Mouse (Mus musculus): Measurements from ENCODE around the gene Gm28308.
A peak's percentile ranks its signal among the peaks of the same experiment; 100 is the strongest.

Gene Gm28308

DNA sequence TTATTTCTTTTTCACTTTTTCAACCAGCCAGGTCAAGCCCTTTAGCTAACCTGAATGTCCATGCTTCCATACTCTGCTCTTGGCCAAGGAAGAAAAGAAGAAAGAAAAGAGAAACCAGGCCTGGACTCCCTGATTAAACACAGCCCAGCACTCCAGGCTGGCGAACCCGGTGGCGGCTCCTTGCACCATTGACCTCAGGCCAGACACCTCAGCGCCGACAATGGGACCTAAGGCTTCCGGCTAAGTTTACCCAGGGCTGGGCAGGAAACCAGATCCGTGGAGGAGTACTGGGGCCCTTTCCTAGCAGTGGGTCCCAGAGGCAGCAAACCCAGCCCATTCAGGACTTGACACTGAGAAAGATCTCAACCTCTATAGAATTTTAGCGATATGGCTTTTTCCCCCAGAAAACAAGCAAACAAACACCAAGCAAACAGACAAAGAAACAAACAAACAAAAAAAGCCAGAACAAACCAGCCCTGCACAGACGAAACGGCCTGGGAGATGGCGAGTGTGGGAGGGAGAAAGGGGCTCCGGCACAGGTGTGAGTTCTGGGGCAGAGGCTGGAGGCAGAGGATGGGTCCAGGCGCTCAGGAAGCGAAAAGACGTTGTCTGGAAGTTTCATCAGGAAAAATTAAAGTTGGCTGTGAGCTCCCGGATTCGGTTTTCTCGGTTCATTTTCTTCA, 18.9 kb upstream of the Gm28308 start:
- peak; percentile 79 for DNase-seq

DNA sequence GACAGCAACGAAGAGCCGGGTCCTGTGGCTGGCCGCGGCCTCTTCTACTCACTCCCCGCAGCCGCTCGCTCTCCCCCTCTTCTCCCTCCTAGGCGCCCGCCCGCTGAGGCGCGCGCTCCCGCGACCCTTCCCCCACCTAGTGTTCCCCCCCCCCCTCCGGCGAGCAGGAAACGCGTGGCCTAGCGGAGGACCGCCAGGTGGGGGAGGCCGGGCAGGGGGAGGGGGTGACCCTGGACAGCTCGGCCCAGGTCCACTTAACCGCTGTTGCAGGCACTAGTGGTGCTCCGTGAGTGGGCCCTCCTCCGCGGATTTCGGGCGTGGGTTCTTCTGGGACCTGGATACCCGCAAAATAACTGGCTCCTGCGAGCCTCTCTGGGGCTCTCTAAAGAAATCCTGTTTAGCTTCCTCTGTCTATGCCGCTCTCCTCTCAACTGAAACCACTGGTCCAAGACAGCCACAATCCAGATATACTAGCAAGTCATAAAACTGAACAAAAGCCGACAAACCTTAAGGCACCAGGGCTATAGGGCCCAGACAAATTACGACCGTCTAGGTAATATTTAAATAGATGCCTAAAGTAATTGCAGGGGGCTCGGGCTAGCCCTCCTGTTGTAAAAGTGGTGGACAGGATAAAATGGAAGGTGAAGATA, 17.5 kb upstream of the Gm28308 start, which contains the start of gene Hoxa9:
Gene Hoxa9, minus strand, starts transcription at position 574 of the 650 bp plus-strand sequence.
- DNase-seq = peak; percentile 86

DNA sequence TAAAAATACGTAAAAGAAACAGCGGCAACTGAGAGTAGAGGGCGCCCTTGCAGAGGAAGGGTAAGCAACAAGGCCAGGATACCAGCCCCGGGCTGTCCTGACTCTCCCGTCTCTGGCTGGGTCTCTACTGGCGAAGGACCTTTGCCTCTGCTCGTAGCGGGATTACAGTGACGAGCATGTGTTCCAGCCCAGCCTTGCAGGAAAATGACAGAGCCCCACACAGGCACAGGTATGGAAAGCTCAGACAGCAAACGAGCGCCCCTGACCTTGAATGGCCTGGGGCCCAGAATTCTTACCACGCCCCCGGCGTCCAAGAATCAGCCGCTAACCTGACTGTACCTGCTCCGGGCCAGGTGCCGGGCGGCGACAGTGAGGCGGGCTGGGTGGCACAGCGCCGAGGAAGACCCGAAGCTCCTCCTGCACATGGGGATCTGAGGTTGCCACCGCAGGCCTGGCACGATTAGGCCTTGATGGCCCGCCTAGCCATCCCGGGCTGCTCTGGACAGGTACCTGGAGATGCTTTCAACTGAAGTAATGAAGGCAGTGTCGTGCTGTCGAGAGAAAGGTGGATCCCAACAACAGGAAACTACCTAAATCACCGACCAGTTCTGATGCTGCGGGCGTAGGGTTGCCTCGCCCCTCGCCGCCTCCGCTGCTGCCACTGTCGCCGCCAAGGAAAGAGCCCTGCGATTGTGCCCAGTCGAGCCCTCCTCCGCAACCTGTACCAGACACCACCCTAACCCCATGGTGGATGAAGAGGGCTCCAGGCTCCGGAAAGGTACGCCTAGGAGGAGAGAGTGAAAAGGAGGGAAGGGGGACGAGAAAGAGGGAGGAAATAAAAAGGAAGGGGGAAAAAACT, 16.6 kb upstream of the Gm28308 start:
- peak; percentile 79 for DNase-seq

DNA sequence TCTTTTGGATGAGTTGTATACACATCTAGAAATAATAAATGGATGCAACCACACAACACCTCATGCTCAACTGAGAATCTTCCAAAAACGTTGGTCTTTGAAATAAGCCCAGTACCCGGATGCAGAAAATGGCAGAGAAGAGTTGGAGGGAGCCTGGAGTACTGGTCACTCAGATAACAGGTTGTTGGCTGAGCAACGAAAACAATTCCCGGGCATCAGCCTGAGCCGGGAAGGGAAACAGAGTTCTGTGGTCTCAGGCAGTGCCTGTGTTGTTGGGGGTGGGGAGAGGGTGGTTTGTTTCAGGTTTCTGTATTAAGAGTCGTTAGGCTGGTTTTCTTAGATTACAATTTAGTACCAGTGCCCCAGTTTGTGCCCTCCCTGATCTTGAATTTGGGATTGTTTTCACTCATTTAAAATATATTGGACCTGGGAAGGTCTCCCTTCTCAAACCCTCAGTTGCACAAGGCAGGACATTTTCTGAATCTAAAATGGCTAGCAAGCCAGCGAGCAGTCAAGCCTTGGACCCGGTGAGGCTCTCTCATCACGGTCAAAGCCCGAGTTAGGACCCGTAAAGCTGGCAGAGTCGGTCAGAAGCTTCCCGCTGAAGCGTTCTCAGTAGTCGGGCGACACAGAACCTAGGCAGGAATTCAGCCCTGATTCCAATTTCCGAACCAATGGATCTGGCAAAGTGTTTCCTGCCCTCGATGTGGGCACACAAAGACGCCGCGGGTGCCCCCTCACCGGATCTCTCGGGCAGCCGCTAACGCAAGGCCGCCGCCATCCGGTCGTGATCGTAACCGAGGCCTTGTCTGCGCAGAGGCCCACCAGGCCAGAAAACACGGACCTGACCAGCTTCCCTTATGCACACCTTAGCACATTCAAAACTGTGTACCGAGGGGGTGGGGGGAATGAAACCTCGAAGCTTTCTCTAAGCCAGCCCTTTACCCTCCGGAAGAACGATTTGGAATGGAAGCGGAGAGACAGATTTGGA, 15.6 kb upstream of the Gm28308 start:
- peak; percentile 79 for DNase-seq

DNA sequence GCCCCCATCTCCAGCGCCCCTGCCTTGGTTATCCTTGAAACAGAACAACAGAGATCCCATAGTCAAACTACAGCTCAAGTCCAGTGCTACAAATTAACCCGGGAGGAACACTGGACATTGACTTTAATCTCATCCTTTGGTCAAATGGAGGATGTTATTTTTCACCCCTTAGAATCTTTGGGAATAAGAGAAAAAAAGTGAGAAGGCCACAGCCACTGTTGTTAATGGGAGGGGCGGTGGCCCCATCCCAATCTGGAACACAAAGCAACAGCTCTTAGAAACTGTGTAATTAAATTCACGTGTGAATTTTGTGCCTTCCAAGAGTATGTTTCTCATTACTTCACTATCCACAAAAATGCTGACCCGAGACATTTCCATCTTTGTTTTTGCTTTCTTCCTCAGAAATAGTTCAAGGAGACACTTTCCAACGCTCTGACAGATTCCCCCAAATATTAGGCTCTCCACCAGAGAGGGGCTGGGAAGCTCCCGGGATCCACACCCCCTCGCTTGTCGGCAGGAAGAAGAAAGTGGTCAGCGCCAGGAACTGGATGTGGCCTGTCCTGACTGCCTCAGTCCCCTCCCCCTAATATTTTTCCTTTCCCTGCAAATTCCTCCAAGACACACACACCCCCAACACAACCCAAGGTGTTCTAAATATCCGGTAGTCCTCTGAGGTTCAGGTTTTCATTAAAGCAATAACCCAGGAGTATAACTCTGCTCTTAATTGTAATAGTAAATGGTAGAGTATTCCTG, 14.5 kb upstream of the Gm28308 start:
- peak; percentile 74 for DNase-seq

DNA sequence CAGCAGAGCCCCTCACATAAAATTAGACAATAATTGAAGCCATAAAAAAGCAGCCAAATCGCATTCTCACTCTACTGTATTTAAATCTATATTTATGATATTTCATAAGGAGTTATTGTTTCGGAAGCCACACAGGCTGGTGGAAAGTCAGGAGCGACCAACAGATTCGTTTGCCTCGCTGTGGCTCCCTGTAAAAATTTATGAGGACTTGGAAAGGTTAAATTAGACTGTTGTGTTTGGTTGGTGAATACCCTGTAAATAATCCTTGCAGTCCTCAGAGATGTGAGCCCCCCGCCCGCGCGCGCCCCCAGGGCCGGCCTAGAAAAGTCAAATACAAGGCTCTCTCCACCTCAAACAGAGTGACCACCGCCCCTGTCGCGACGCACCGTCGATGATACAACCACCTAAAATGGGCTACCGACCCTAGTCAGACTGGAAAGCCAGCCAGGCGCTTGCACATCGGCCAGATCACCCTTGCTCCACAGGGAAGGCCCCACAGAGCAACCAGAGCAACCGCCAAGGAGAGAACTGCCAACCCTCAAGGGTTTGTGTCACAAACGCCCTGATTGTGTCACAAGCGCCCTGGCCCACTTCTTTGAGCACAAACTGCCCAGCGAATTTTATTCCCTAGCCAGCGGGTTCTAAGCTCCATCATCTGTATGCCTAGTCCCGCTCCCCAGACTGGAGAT, 13.6 kb upstream of the Gm28308 start:
- peak; percentile 76 for DNase-seq

DNA sequence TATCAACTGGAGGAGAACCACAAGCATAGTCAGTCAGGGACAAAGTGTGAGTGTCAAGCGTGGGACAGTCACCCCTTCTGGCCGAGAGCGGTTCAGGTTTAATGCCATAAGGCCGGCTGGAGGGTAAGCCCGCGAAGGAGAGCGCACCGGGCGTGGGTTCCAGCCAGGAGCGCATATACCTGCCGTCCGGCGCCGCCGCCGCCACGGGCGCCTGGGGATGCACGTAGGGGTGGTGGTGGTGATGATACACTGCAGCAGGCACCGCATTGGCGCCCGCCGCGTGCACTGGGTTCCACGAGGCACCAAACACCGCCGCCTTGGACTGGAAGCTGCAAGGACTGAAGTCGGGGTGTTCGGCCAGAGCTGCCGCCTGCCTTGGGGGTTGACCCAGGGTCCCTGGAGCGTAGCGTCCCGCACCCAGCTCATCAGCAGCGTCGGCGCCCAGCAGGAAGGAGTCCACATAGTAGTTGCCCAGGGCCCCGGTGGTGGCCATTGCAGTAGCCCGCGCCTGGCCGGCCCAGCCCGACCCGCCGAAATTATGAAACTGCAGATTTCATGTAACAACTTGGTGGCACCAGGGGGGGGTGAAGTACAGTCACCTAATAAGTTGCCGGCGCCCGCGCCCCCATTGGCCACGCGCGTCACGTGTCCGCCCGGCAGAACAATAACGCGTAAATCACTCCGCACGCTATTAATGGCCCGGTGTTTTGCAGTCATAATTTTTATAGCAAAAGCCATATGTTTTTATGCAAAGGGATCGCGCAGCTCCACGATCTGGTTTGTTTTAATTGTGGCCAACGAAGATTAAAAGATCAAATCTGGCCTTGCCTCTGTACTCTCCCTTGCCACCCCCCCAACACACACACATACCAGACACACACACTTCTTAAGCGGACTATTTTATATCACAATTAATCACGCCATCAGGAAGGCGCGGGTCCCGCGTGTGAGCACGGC, 12.8 kb upstream of the Gm28308 start:
- peak; percentile 96 for DNase-seq

DNA sequence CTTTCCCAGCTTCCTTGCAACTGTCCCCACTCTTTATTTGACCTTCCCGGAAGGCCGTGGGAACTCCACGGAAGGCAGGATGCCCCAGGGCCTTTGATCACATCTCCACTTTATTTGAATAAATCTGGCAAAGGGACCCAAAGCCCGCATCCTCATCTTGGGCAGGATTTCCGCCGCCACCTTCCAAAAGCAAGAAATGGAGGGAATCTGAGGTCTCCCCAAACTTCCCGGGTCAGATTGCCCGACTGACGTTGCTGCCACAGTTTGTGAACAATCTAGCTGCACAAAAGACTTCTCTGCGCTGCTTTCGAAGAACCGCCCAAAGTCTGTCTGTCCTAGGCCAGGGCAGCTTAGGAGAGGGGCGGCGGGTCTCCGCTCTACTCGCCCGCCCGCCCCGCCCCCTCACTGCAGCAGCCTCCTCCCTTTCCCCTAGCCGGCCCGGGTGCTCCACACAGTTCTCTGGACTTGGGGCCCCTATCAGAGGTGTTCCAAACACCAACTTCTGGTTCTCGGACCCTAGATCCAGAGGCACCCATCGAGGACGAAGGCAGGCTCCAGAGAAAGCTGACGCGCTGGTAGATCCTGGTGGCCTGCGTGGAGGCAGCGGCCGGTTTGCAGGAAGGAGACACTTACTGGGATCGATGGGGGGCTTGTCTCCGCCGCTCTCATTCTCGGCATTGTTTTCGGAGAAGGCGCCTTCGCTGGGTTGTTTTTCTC, 11.9 kb upstream of the Gm28308 start:
- peak; percentile 67 for DNase-seq

DNA sequence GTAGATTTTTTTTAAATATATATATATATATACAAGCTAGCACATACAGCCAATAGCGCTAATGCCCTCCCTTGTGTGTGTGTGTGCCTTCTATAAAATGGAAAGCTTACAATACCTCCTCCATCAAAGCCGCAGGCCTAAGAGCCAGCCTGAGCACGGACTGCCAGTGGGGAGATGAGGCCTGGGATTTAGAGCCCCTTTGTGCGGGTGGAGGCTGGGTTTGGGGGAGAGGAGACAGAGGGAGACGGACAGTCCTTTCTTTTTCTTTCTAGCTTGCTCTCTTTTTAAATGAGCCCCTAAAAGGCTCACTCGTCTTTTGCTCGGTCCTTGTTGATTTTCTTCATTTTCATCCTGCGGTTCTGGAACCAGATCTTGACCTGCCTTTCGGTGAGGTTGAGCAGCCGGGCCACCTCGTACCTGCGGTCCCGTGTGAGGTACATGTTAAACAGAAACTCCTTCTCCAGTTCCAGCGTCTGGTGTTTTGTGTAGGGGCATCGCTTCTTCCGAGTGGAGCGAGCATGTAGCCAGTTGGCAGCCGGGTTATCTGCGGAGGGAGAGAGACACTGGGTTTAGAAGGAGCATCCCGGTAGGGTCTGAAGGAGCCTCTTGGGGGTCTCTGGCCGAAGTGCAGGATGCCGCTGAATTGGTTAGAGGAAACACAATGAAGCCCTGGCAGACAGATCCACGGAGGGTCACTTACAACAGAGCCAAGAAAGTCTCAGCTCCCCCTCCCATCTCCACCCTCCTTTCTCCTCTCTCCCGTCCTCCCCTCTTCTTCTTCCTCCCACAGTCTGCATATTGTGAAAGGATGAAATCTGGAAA, 11.0 kb upstream of the Gm28308 start:
- peak; percentile 52 for DNase-seq

DNA sequence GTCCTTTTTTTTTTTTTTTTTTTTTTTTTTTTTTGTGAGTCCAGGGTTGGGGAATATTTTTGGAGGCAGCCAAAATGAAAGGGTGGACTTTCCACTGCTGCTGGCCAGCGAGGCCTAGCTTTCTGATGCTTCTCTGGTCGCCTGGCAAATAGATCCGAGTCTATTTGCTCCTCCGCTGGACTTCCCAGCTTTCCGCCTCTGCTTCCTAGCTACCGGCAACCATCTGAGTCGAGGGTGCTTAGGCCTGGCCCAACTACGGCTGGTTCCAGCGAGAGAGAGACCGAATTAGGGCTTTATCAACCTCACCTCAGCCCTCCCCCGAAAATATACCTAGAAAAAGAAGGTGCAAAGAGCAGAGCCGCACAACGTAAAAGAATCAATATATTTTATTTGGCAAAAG, 9.6 kb upstream of the Gm28308 start:
- DNase-seq = peak; percentile 61

DNA sequence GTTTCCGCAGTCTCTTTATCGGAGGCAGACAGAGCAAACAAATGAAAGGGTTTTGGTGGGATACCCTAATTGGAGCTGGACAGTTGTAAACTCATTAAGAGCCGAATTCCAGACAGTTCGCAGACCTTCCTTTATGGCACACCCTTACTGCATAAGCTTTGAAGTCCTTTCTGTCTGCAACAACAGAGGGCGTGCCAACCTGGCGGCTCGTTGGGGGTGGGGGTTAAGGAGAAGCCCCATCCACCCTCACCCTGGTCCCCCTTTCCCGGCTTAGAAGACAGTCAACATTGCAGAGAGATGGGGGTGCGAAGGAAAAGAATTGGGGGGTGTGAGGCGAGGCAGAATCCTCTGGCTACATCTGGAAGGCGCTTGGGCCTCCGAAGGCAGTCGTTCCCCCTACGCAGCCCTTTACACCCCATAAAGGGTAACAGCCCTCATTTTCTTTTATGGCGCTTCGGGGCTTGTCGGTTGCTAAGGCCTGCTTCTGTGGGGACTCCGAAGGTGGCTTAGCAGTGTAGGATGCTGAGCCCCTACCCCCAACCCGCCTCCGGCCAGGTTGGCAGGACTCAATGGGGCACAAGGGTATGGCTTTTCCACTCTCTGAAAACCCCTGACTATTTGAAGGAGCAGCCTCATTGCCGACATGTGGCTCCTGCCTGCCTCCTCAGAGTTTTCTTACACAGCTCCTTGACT, 9.0 kb upstream of the Gm28308 start:
- DNase-seq = peak; percentile 79

DNA sequence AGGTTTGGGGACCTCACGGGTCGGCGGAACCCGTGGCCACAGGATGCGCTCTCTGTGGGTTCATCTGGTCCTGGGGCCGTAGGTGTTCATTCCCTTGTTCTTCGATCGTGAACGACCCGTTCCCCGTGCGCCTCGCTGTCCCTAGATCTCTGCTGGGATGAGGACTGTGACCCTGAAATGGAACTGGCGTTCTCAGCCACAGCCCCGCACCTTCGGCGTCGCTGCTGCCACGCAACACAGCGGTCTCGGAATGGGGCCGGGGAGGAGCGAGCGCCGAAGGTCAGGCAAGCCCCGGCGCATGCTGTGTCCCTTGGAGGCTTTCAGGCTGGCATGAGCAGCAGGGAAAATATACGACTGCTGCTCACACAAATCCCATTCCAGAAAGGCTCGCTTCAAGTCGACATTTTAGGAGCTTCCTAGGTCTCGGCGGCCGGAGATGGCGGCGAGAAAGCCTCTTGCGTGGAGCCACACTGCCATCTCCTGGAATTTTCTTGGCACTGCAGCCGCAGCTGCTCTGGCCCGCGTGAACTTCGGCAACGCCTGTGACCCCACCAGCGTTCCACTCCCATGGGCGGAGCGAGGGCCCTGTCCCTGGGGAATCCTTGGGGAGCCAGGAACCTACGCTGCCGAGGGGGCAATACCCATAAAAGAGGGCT, 8.3 kb upstream of the Gm28308 start, which contains the start of gene Hoxa7:
Gene Hoxa7, minus strand, starts transcription at position 518 of the 656 bp plus-strand sequence.
- DNase-seq = peak; percentile 97

DNA sequence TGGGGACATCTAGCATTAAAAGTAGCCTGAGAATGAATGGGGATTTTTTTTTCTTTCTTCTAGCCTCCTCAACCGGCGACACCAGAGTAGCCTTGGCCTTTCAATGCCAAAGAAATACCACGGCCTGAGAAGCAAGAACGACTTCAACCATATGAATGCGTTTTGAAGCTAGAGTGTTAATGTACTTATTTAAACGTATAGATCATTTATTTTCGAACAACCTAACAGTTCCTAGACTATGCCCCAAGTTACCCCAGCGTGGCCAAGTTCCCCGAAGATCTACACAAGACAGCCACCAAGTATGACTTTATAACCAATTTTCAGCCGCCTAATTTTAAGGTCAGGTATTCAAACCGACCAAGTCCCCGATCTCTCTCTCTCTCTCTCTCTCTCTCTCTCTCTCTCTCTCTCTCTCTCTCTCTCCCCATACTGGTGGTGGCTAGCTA, 7.7 kb upstream of the Gm28308 start:
- DNase-seq = no peak

DNA sequence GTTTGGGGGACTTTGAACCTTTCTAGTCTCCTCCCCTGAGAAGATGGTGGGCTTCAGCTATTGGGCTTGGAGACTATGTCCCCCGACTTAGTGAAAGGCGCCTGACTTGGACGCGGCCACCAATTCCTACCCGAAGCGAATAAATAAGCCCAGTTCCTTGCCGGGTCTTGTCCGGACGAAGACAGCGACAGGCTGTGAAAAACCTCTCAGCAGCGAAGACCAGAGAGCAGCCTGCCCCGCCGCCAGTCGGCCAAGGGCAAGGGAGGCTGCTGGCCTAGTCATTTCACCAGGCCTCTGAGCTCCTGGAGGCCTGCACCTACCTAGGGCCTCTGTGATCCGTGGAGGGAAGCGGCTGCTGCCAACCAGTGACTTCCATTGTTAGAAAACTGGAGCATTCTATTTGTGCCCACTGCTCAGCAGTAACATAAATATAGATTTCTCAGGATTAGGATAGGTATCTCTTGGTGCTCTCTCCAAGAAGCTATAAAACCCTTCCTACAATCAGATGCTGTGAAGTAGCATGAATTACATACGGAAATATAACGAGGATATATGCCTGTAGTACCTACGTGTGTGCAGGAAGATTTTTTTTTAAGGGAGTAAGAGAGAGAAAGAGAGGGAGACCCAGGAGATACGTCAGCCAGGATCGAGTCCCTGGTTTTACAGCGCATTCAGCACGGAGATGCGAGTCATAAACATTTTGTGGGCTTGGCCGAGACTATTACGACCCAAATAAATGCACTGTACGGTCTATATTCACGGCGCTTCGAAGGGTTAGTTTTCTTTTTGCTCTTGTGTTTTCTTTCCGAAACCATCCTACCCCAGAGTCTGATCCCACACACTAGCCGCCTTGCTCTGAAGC, 7.1 kb upstream of the Gm28308 start:
- peak; percentile 76 for DNase-seq

DNA sequence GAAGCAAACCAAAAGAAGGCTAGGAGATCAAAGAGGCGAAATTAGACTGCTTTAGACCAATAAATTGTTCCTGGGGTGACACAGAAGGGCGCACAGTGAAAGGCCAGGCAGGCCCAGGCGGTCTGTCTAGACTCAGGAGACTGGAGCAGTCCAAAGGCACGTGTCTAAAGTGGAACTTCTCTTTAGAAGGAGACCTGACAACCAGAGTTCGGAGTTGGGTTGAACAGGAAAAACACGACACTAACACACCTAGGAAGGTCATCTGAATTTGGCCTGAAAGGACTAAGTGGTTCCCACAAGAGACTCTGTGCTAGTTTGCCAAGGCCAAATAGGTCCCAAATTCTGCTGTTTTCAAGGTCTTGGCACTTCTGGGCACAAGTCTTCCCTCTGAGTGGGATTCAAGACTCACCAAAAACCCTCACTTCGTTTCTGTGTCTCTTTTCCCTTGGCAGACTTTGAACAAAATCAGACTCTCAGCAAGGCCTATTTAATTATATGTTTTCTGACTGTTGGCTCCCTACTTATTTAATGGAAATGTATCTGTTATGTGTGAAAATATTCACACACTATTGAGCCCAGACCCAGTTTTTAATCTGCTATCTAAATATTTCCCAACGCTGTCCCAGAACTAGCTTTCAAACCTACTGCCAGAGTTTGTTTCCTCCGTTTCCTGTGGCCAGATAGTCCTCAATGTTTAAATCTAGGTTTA, 6.2 kb upstream of the Gm28308 start:
- peak; percentile 40 for DNase-seq
